Mouse (Mus musculus) heart, postnatal 14 days (tissue): ENCODE data around the gene Scfd2. TPM values are rescaled to one million over a fixed set of nuclear protein-coding genes. Genes with fewer than 3 reads are reported as not detected.

Experiments used
- DNase-seq, 2 experiments: peaks; one replicate each; pipeline ENCODE4 v3.0.0; 2021 to 2022
- intact Hi-C: fragments of 180-260 bp; cut with DNase I; formaldehyde crosslinking; loops from one replicate; pipeline ENCODE4 v1.15.1; 2025
- long read RNA-seq, 2 experiments: library from polyadenylated mRNA; stranded (forward); transcript quantifications; one replicate each; pipeline ENCODE4 v2.0.0; 2021
- total RNA-seq, 2 experiments: library from RNA; stranded (reverse); gene quantifications; 2 replicates each; pipeline ENCODE4 v1.2.3; 2021

Gene Scfd2
- 10 to 100 TPM; 11.7 to 13.4 TPM for total RNA-seq
- long read RNA-seq, experiment 1, transcript Scfd2-201 (9 exons, 3,672 nt): major isoform, 12 of 12 reads
- long read RNA-seq, experiment 1, partial matches to known transcripts: 0 of 12 reads
- long read RNA-seq, experiment 1, other reads (novel, unspliced or antisense): 0 of 12 reads
- long read RNA-seq, experiment 2, transcript Scfd2-201 (9 exons, 3,672 nt): major isoform, 7 of 10 reads
- long read RNA-seq, experiment 2, partial matches to known transcripts: 2 of 10 reads
- long read RNA-seq, experiment 2, other reads (novel, unspliced or antisense): 1 of 10 reads

GRCm38 (mm10) chr5:74531630-74532280, at the start of gene Scfd2:
Gene Scfd2 (minus strand): TSS chr5:74531759.
- intact Hi-C loops: loop anchor here (5.0 kb wide), 1 partner anchor 219 kb away; no protein-coding TSS in a partner anchor
- DNase-seq: peak; percentile 95 to 99

GRCm38 (mm10) chr5:74571767-74572166, 40.2 kb upstream of the Scfd2 start:
- intact Hi-C loops: no loop called here
- no peak for DNase-seq

GRCm38 (mm10) chr5:74561151-74561550, 29.6 kb upstream of the Scfd2 start:
- intact Hi-C loops: no loop called here
- DNase-seq: no peak

GRCm38 (mm10) chr5:74549566-74549965, 18.0 kb upstream of the Scfd2 start:
- intact Hi-C loops: no loop called here
- no peak for DNase-seq

GRCm38 (mm10) chr5:74545606-74546005, 14.0 kb upstream of the Scfd2 start:
- intact Hi-C loops: no loop called here
- no peak for DNase-seq

GRCm38 (mm10) chr5:74536180-74536947, 4.8 kb upstream of the Scfd2 start:
- DNase-seq: no peak
- intact Hi-C loops: loop anchor here (5.0 kb wide), 1 partner anchor 621 kb away; no protein-coding TSS in a partner anchor

- intact Hi-C loops: loop anchor here (5.0 kb wide), 1 partner anchor 622 kb away; no protein-coding TSS in a partner anchor
- DNase-seq: peak; percentile 93 to 94
These were observed 3.9 kb upstream of the Scfd2 start, which contains the start of gene Fip1l1 for GRCm38 (mm10) chr5:74535240-74536021. Gene Fip1l1 (plus strand): TSS chr5:74535449.

- no peak for DNase-seq
- intact Hi-C loops: loop anchor here (5.0 kb wide), 1 partner anchor 218 kb away; no protein-coding TSS in a partner anchor
These were observed 774 bp downstream of the Scfd2 start for GRCm38 (mm10) chr5:74530785-74531184.

- intact Hi-C loops: no loop called here
- no peak for DNase-seq
These were observed 4.5 kb downstream of the Scfd2 start for GRCm38 (mm10) chr5:74527025-74527424.

GRCm38 (mm10) chr5:74511686-74512085, 19.9 kb downstream of the Scfd2 start:
- intact Hi-C loops: no loop called here
- DNase-seq: no peak

GRCm38 (mm10) chr5:74492705-74493104, 38.9 kb downstream of the Scfd2 start:
- intact Hi-C loops: no loop called here

GRCm38 (mm10) chr5:74484646-74485045, 46.9 kb downstream of the Scfd2 start:
- intact Hi-C loops: no loop called here
- no peak for DNase-seq

More at GRCm38 (mm10) chr5:74492705-74493104, 38.9 kb downstream of the Scfd2 start:
- no peak for DNase-seq

- DNase-seq: no peak
- intact Hi-C loops: no loop called here
These were observed 48.9 kb downstream of the Scfd2 start for GRCm38 (mm10) chr5:74482633-74483032.

GRCm38 (mm10) chr5:74482034-74482433, 49.5 kb downstream of the Scfd2 start:
- no peak for DNase-seq
- intact Hi-C loops: no loop called here

- no peak for DNase-seq
- intact Hi-C loops: no loop called here
These were observed 51.1 kb downstream of the Scfd2 start for GRCm38 (mm10) chr5:74480409-74480808.

- intact Hi-C loops: no loop called here
These were observed 51.6 kb downstream of the Scfd2 start for GRCm38 (mm10) chr5:74479947-74480346.

GRCm38 (mm10) chr5:74479157-74479556, 52.4 kb downstream of the Scfd2 start:
- no peak for DNase-seq
- intact Hi-C loops: no loop called here

More at GRCm38 (mm10) chr5:74479947-74480346, 51.6 kb downstream of the Scfd2 start:
- no peak for DNase-seq

GRCm38 (mm10) chr5:74476551-74476950, 55.0 kb downstream of the Scfd2 start:
- intact Hi-C loops: no loop called here
- DNase-seq: no peak

GRCm38 (mm10) chr5:74473117-74473516, 58.4 kb downstream of the Scfd2 start:
- intact Hi-C loops: no loop called here
- no peak for DNase-seq

- intact Hi-C loops: no loop called here
These were observed 60.7 kb downstream of the Scfd2 start for GRCm38 (mm10) chr5:74470819-74471218.

More at GRCm38 (mm10) chr5:74470819-74471218, 60.7 kb downstream of the Scfd2 start:
- no peak for DNase-seq
